Mouse (Mus musculus) adrenal gland, postnatal 25 days (tissue): Measurements from ENCODE around the gene Ddit4. TPM values are rescaled to one million over a fixed set of nuclear protein-coding genes. Genes with fewer than 3 reads are reported as not detected.
A peak's percentile ranks its signal among the peaks of the same experiment; 100 is the strongest.

ENCODE experiments used
- DNase-seq: peaks from one replicate; pipeline ENCODE4 v3.0.0; 2021; ENCODE audit warnings: mixed read lengths
- total RNA-seq: library from RNA; stranded (reverse); gene quantifications from 2 replicates; pipeline ENCODE4 v1.2.3, GENCODE M21; 2021

Gene Ddit4
- total RNA-seq, 1 experiment from 2014 or later = 35.7 TPM

- DNase-seq = peak; percentile 79
Measured at GRCm38 (mm10) chr10:59949255-59949648, 2.4 kb downstream of the Ddit4 start.

- peak; percentile 38 for DNase-seq
Measured at GRCm38 (mm10) chr10:59948363-59949254, 3.0 kb downstream of the Ddit4 start.

- no peak for DNase-seq
Measured at GRCm38 (mm10) chr10:59947296-59948073, 4.1 kb downstream of the Ddit4 start.

GRCm38 (mm10) chr10:59946362-59946761, 5.3 kb downstream of the Ddit4 start:
- DNase-seq = no peak

GRCm38 (mm10) chr10:59945416-59945815, 6.2 kb downstream of the Ddit4 start:
- no peak for DNase-seq

GRCm38 (mm10) chr10:59943421-59943989, 8.1 kb downstream of the Ddit4 start:
- DNase-seq = peak; percentile 90

GRCm38 (mm10) chr10:59942847-59943420, 8.7 kb downstream of the Ddit4 start:
- DNase-seq = peak; percentile 49

GRCm38 (mm10) chr10:59942281-59942846, 9.3 kb downstream of the Ddit4 start:
- DNase-seq = no peak

- no peak for DNase-seq
Measured at GRCm38 (mm10) chr10:59939081-59939480, 12.6 kb downstream of the Ddit4 start.

- no peak for DNase-seq
Measured at GRCm38 (mm10) chr10:59938662-59939061, 13.0 kb downstream of the Ddit4 start.

- no peak for DNase-seq
Measured at GRCm38 (mm10) chr10:59936058-59936856, 15.4 kb downstream of the Ddit4 start.

GRCm38 (mm10) chr10:59934039-59934438, 17.6 kb downstream of the Ddit4 start:
- DNase-seq = no peak

- DNase-seq = no peak
Measured at GRCm38 (mm10) chr10:59932521-59932920, 19.1 kb downstream of the Ddit4 start.

- DNase-seq = no peak
Measured at GRCm38 (mm10) chr10:59930996-59931395, 20.6 kb downstream of the Ddit4 start.

GRCm38 (mm10) chr10:59929205-59929604, 22.4 kb downstream of the Ddit4 start:
- DNase-seq = no peak

- DNase-seq = no peak
Measured at GRCm38 (mm10) chr10:59924305-59924704, 27.3 kb downstream of the Ddit4 start.

GRCm38 (mm10) chr10:59923493-59923892, 28.1 kb downstream of the Ddit4 start:
- DNase-seq = no peak

GRCm38 (mm10) chr10:59920810-59921681, 30.6 kb downstream of the Ddit4 start:
- peak; percentile 78 for DNase-seq

GRCm38 (mm10) chr10:59920485-59920809, 31.2 kb downstream of the Ddit4 start:
- DNase-seq = no peak

GRCm38 (mm10) chr10:59919494-59920181, 32.0 kb downstream of the Ddit4 start:
- DNase-seq = no peak
